Mouse (Mus musculus) testis, postnatal 10 days (tissue): ENCODE data around the gene Nr1h5.

Experiments used
- DNase-seq: peaks from one replicate; pipeline ENCODE4 v3.0.0; 2021; ENCODE audit warnings: low spot score

Nr1h5 gene

DNA sequence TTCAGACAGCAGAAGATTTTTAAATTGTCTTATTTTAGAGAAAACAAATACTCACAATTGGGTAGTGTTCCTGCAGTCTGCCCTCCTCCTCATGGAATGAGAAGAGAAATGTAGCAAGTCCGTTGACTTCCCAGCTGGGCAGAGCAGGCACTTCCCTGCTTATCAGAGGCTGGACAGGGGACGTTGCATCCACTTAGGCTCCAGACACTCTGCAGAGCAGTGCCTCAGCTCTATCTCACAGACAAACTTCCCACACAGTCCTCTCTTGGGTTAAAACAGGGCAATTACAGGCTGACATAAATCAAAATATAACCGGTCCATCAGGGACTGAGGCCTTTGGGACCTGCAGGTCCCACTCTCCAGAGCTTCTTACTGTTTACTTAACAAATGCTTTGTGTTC, at the start of gene Nr1h5:
Gene Nr1h5 (minus strand): TSS at position 101 of the 400 bp plus-strand sequence.
- DNase-seq: peak; percentile 45

DNA sequence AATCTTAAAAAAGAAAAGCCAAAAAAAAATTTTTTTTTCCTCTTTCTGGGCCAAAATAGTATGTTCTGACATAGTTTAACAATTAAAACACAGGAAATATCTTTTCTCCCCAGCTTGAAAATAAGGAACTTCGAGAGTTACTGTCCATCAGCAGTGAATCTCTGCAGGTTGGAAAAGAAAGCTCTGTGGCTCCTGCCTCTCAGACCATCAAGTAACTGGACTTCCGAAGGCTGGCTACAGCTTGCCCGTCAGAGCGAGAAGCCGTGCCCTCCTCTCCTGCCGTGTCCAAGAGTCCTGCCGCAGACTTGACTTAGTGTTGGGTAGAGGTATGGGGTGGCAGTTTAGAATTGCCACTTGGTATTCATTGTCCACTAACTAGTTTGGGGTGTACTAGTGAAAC, 37.7 kb upstream of the Nr1h5 start:
- DNase-seq: no peak

GRCm38 (mm10) chr3:102997591-102997990, 33.7 kb upstream of the Nr1h5 start:
- no peak for DNase-seq

GRCm38 (mm10) chr3:102997036-102997435, 33.1 kb upstream of the Nr1h5 start:
- DNase-seq: no peak

DNA sequence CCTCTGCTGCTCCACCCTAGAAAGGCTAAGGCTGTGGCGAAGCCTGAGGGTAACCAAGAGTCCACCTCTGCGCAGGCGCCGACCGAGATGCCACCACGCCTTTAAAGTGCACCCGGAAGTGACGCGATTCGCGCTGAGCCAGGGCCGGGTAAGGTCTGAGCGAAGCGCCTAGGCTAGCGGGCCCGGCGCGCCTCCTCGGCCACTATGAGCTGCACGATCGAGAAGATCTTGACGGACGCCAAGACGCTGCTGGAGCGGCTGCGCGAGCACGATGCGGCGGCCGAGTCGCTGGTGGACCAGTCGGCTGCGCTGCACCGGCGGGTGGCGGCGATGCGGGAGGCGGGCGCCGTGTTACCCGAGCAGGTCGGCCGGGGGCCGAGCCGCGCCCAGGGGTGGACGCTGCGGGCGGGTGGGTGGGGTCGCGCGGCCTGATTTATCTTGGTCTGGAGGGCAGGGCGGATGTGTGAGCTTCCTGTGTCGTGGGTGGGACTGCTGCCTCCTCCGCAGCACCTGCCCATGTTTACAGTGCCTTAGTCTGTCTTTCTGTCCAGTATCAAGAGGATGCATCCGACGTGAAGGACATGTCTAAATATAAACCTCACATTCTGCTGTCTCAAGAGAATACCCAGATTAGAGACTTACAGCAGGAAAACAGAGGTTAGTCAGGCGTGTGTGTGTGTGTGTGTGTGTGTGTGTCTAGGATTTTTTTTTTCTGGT, 31.8 kb upstream of the Nr1h5 start, which contains the start of gene Sike1:
Gene Sike1 (plus strand): TSS at position 104 of the 717 bp plus-strand sequence.
- DNase-seq: peak; percentile 95

DNA sequence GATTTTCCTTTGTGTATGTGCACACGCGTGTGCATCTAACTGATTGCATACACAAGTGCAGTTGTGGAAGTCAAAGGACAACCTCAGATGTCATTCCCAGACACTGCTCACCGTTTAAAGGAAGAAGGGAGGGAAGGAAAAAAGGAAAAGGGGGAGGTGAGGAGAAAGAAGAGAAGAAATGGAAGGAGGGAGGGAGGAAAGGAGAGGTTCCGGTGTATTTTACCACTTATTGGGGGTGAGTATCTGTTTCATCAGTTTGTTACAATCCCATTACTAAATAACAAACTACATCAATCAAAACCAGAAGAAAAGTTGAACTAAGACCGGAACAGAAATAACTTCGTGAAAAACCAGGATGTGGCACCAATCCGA, 31.3 kb upstream of the Nr1h5 start:
- DNase-seq: no peak

DNA sequence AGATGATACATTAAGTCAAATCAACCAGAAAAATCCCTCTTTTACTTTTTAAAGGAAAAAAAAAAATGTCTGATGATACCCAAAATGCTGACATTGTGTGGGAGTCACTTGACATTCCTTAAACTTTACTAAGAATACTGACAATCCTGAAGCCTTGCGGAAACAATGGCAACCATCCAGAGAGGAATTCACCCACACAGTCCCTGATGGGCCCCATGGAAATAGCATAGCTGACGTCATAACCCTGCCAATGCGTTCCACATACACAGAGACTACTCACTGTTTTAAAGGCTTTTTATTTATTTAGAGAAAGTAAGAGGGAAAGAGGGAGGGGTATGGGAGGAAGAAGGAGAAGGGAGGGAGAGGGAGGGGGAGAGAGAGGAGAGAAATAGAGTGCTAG, 29.0 kb upstream of the Nr1h5 start:
- no peak for DNase-seq

DNA sequence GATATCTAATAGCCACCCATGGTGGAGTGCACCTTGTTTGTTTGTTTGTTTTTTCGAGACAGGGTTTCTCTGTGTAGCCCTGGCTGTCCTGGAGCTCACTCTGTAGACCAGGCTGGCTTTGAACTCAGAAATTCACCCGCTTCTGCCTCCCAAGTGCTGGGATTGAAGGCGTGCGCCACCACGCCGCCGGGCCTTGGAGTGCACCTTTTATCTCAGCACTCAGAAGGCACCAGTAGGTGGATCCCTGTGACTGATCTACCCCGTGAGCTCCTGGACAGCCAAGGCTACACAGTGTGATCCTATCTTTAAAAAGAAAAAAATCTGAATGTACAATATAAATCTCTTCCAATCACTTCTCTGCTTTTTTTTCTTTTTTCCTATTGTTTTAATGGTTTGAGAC, 27.1 kb upstream of the Nr1h5 start:
- DNase-seq: no peak

DNA sequence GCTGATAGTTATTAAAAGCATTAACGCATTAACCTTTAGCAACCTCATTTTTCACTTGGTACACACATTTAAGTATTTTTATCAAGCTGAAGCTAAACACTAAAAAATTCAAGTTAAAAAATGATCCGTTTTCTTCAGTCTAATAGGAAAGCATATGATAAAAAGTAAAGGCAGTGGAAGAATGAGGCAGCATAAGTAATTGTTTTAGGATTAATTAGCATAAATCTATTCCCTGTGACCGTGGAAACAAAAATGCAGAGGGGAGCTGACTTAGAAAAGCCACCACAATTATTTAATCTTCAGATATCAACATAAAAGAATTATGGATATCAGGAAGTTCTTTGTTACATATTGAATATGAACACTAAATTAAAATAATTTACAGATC, 16.4 kb upstream of the Nr1h5 start:
- no peak for DNase-seq

DNA sequence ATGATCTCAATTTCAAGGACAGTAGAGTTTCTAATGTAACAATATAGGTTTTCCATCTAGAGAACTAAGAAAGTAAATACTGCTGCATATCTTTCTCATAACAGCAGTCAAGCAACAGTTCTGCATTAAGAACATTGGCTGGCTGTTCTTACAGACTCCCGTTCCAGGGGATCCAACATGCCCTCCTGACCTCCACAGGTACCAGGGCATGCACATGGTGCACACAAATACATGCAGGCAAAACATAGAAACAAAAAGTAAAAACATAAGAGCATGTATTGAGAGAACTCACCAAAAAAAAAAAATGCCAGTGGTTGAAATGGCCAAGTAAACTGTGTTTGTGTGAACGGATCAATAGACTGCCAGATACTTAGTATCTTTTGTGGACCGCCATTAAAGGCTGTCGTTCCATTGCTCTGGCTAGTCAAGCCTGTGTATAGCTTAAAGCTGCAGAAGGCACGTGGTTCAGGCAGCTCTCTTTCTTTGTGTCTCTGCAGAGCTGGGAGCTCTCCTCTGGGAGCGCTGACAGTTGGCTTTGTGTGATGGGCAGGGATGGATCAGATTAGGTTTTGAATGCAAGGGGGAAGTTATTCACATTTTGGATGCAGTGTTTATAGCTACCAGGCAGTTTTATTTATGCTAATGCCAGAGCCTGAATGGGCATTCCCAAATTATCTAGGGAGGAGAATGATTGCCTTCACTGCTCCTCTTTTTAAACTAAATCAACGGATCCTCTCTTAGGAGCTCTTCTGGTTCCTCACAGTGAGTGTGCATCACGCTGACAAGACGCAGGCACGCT, 15.8 kb upstream of the Nr1h5 start:
- DNase-seq: no peak

DNA sequence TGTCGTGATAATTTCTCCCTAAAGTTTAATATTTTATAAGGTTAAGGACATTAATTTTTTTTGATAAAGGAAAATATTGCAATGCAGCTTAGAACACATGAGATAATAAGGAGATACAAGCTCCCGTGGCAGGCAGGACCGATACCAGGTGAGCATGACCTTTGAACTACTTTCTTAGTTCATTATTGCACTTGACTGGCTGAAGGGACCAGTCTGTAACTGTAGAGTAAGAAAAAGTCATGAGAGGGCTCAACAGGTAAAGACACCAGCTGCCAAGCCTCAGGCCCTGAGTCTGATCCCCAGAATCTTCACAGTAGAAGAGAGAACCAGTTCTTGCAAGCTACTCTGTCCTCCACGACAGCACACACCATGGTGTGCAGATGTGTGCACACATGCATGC, 13.0 kb upstream of the Nr1h5 start:
- no peak for DNase-seq

DNA sequence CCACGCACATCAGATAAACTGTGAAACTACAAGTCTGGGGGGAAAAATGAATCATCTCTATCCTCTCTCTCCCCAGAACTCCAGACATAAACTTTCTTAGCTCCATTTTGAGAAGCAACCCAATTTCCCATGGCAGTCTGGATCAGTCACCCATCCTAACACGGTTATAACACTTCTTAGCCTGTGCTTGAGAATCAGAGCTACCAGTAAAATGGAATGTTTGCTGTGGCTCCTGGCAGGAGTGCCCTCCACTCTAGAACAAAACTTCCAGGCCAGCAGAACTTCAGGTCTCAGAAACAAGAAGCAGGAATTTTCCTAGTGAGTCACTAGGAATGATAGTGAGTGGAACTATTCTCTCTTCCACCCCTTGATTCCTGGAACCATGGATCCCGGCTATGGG, 6.6 kb upstream of the Nr1h5 start:
- DNase-seq: no peak

GRCm38 (mm10) chr3:102970067-102970466, 6.1 kb upstream of the Nr1h5 start:
- no peak for DNase-seq

DNA sequence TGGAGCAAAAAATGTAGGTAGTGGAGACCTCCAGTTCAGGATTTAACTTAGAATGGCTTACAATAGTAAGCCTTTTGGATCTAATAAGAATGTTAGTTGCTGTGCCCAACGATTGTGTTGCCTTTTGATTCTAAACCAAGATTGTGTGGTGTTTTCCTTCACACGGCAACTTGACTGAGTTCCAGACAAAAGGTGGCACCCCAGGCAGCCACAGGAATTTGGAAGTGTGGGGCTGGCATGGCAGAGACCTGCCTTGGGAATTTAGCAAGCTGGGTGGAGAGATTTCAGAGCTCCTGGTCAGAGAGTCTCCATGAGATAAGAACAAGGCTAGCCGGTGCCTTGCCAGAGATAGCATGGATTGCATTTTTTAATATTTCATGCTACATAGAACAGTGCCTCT, 8.3 kb downstream of the Nr1h5 start:
- DNase-seq: no peak

DNA sequence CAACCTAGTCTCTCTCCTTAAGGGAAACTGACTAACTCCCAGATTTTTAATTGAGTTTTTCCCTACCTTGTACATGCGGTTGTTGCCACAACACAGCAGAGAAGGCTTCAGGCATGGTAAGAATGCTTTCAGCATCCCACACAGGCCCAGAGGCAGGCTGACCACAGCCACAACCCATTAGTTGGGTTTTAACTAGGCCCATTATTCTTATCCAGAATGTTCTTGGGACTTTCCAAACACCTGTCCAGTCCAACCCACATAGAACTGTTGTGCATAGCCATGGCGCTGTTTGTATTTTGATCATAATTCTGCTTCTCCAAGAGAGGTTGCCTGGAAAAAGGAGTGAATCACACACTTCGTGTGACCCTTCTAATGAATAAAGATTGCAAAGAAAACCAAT, 8.8 kb downstream of the Nr1h5 start:
- no peak for DNase-seq

DNA sequence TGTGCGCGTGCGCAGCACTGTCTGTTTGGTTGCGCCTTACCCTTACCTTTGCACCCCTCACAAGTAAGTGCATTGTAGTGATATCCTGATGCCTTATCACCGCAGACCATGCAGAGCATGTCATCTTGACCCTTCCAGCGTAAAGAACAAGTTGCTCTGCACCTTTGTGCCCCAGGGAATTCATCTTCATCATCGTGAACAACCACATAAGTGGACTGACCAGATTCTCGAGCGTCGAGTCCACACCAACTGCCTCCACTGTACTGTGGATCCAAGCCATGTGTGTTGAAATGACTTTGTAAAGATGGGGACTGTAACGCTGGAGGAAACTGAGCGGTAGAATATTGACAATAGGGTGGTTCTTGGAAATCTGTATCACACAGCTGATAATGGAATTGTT, 9.5 kb downstream of the Nr1h5 start:
- no peak for DNase-seq

DNA sequence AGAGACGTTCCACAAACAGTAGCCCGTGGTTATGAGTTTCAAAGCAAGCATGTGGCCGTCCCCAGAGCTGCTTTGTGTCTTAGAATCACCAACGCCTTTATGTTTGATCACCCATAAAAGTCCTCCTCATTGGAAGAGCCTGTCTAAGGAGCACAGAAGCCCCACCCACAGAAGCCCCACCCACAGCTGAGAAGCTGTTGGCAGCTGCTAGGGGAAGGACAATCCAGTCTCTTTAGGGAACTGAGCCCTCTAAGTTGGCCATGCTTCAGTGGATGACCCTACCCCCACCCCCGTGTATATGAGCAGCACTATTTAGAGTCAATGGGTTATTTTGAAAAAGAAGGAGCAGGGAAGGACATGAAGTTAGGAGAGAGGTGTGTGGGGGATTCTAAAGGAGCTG, 17.1 kb downstream of the Nr1h5 start:
- DNase-seq: no peak

DNA sequence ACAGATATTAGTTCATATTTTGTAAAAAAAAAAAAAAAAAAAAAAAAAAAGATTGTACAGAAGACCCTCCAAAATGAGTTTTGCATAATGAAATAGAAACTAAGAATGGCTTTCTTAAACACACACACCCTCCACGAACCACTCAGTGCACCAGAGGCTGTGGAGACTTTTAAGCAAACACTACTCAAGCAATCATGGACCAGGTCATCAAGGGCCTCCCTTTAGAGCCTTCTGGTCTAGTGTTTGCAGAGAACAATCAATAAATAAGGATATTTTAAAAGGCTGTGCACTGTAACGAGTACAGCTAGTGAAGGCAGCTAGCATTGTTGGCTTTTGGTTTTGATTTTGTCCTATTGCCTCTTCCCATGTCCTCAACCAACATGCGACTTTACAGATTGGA, 17.6 kb downstream of the Nr1h5 start:
- DNase-seq: no peak

- no peak for DNase-seq
These were observed 25.8 kb downstream of the Nr1h5 start for GRCm38 (mm10) chr3:102938100-102938499.

DNA sequence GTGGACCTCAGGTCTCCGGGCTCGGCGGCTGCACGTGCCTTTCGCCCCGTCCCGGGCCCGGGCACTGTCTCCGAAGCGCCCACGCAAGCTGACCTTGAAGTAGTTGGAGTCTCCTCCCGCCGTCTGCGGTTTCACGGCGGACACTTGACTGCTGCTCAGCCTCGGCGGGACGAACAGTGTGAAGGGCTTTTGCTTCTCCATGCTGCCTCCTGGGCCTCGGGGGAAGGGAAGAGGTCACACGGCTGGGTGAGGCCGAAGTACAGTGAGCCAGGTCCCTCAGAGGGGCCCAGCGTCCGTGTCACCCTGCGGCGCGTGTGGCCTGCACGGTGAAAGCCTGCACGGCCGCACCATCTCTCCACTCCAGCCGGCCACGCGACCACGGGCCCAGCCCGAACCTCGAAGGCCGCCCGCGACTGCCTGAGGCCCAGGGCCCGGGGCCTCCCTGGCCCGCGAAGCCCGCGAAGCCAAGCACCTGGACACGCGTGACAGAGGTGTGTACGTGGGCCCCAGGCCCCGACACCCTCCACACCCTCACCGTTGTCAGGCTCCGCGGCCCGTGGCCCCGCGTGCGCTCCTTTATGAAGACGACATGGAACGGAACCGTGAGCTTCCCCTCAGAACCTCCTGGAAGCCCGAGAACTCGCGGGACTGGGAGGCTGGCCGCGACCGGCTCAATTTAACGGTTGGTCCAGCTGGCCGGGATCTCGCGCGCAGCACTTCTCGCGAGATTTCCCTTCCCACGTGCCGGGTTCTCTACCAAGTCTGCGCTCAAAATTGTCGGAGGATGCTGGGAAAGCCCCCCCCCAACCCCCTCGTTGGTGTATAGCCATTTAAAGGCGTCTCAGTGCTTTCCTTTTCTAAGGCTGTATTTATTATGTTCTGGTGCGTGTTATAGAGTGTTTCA, 28.2 kb downstream of the Nr1h5 start, which contains the start of gene Sycp1:
Gene Sycp1 (minus strand): TSS at position 650 of the 904 bp plus-strand sequence.
- peak; percentile 71 for DNase-seq

GRCm38 (mm10) chr3:102899136-102899535, 64.8 kb downstream of the Nr1h5 start:
- DNase-seq: no peak
